Mouse (Mus musculus) lung, embryonic 14.5 days (tissue): Measurements from ENCODE around the gene Ceacam19. TPM values are rescaled to one million over a fixed set of nuclear protein-coding genes. Genes with fewer than 3 reads are reported as not detected.

Experiments
- ATAC-seq: fragments of 200-750 bp; cut with Nextera tagmentation; 2 replicates; pipeline ENCODE4 v1.8.0; 2017; ENCODE audit warnings: mild to moderate bottlenecking, moderate TSS enrichment, moderate library complexity; ENCODE audit not compliant: insufficient read depth
- DNase-seq: peaks from one replicate; pipeline ENCODE4 v3.0.0-alpha.2; 2015
- H3K27ac ChIP-seq: fragments of 300-500 bp; sonication (generic); 2 replicates; pipeline ENCODE4 v1.5.1; 2014; ENCODE audit warnings: low read depth, mild to moderate bottlenecking, moderate library complexity
- H3K27me3 ChIP-seq: fragments of 300-500 bp; sonication (generic); 2 replicates; pipeline ENCODE4 v1.6.1; 2014; ENCODE audit warnings: low read length, control low read depth; ENCODE audit not compliant: insufficient read depth
- H3K36me3 ChIP-seq: fragments of 300-500 bp; sonication (generic); 2 replicates; pipeline ENCODE4 v1.6.1; 2014; ENCODE audit warnings: control low read depth; ENCODE audit not compliant: insufficient read depth
- H3K4me1 ChIP-seq: fragments of 300-500 bp; sonication (generic); 2 replicates; pipeline ENCODE4 v1.6.1; 2014; ENCODE audit warnings: antibody characterized with exemption, control low read depth; ENCODE audit not compliant: insufficient read depth
- H3K4me2 ChIP-seq: fragments of 300-500 bp; sonication (generic); 2 replicates; pipeline ENCODE4 v1.6.1; 2014; ENCODE audit warnings: mild to moderate bottlenecking
- H3K4me3 ChIP-seq: fragments of 300-500 bp; sonication (generic); 2 replicates; pipeline ENCODE4 v1.5.1; 2014; ENCODE audit warnings: low read depth, low read length
- H3K9ac ChIP-seq: fragments of 300-500 bp; sonication (generic); 2 replicates; pipeline ENCODE4 v1.6.1; 2014
- H3K9me3 ChIP-seq: fragments of 300-500 bp; sonication (generic); 2 replicates; pipeline ENCODE4 v1.6.1; 2016; ENCODE audit warnings: low read depth, low read length, control low read depth
- CTCF ChIP-seq: IDR thresholded peaks from 2 replicates; pipeline ENCODE4 v1.5.1; 2016; ENCODE audit warnings: antibody characterized with exemption, low read depth
- WGBS: fragments of 180-500 bp; shearing (Covaris S2); extraction: QIAGEN DNeasy Blood & Tissue Kit; methylation state at CpG from one replicate; pipeline ENCODE4 v1.1.7; 2014; 5-methylcytosine and 5-hydroxymethylcytosine counted together
- polyA plus RNA-seq: library from polyadenylated mRNA; unstranded; fragments of >200 nt; fragmentation: Nextera tagmentation; extraction: Ambion mirVana; gene quantifications from 2 replicates; pipeline ENCODE4 v1.2.1, GENCODE M21; 2014

The Ceacam19 gene
- polyA plus RNA-seq, 1 experiment from 2014 or later: not detected

DNA sequence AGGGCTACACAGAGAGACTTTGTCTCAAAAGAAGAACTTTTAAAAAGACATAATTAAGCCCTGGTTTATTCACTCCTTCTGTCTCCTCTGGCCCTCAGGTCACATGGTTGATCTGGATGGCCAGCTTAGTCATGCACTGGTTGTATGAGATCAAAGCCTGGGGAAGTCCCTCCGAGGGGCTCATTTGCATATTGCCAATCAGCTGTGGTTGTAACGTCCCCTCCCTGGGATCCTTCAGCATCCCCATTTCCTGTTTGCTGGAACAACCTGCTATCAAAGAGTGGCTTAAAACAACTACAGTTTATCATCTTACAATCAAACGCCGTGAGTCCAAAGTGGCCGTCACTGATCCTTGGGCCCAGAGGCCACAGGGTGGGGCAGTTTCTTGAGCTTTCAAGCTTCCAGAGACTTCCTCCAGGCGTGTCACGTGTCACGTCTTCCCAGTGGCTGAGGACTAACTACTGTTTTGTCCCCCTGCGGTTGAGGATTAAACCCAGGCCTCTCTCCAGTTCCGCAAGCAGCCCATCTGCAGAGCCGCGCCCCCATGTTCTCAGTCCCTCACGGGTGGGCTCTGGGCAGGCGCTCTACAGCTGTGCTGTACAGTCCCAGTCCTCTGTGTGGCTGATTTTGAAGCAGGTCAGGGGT, 10.9 kb downstream of the Ceacam19 start:
- no peak for DNase-seq
- ATAC-seq: peak; percentile 36; the same call in 1 of the 2 replicates
- Histone ChIP-seq H3K27me3 (no peaks in the 10 kb centered on the region), H3K4me2 (no peak overlapping the region), H3K9ac (no peak overlapping the region), H3K27ac (no peak overlapping the region), H3K9me3 (no peaks in the 10 kb centered on the region), H3K4me3 (no peak overlapping the region), H3K4me1 (no peaks in the 10 kb centered on the region; the same call in 1 of the 2 replicates), H3K36me3 (no peaks in the 10 kb centered on the region)
- 42% methylated on average over 14 of the region's 14 CpGs for WGBS
- no peak for TF ChIP-seq CTCF

DNA sequence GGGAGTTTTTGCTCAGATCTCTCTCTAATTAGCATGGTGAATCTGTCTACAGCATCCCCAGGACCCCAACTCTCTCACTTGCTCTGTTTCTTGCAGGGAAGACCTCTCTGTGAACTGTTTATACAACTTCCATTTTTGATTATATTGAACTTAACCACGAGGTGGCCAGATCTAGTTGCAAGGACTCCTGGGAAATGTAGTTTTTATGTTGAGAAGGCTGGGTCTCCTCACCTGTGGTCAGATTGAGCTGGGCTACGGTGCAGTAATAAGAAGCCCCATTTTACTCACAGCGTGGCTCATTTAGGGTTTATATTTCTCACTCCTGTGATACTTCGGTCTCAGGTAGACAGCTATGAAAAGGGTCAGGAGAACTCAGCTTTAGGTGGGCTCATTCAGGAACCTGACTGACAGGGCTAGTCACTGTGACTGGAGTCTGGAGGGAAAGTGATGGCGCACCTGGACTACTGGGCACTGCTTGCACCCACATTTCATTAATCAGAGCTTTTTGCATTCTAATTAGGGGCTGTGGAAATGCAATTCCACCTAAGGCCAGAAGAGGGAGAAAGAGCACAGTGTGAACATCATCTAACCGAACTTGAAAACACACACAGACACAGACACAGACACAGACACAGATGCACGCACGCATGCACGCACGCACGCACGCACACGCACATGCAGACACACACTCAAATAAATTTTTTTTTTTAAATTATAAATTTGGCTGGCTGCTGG, 11.7 kb downstream of the Ceacam19 start:
- no peak overlapping the region for H3K4me2 ChIP-seq
- peak; percentile 84 for TF ChIP-seq CTCF
- ATAC-seq (peak; percentile 49; the same call in 1 of the 2 replicates), DNase-seq (peak; percentile 74)
- no peaks in the 10 kb centered on the region for H3K9me3 ChIP-seq
- H3K36me3 ChIP-seq: no peaks in the 10 kb centered on the region
- no peaks in the 10 kb centered on the region; the same call in 1 of the 2 replicates for H3K4me1 ChIP-seq
- no peak overlapping the region for H3K9ac ChIP-seq
- 44% methylated on average over 13 of the region's 13 CpGs for WGBS
- H3K27ac ChIP-seq: no peak overlapping the region
- no peaks in the 10 kb centered on the region for H3K27me3 ChIP-seq
- H3K4me3 ChIP-seq: no peak overlapping the region

DNA sequence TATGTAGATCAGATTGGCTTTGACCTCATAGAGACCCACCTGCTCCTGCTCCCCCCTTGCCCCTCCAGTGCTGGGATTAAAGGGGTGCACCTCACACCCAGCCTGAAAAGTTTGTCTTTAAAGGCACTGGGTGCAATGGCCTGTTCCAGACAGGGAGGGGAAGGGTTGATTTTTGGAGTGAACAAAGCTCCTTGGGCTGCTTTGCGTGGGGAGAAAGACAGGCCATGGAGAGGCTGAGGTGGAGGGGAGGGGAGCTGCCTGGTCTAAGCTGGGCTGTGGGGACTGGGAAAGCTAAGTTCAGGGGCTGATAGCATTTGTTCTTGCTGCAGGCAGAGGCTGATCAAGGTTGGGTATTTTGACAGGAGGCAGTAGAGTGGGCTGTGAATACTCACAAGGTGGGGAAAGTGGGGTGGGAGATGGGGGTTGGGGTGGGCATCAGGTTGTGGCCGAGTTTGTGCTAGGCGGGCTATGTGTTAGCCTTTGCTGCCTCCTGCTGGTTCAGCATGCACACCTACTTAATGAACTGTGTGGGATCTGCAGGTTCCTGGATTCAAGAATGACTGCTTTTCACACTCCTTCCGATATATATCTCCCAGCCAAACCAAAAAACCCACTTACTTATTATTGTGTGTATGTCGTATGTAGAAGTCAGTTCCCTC, 15.7 kb downstream of the Ceacam19 start:
- no peaks in the 10 kb centered on the region for H3K36me3 ChIP-seq
- DNase-seq (peak; percentile 63), ATAC-seq (no peak)
- WGBS: 40% methylated on average over 5 of the region's 5 CpGs
- no peak overlapping the region for H3K9ac ChIP-seq
- H3K27ac ChIP-seq: no peak overlapping the region
- H3K4me1 ChIP-seq: no peaks in the 10 kb centered on the region; the same call in 1 of the 2 replicates
- TF ChIP-seq CTCF: peak; percentile 66
- H3K4me3 ChIP-seq: no peak overlapping the region
- H3K9me3 ChIP-seq: no peaks in the 10 kb centered on the region
- no peaks in the 10 kb centered on the region for H3K27me3 ChIP-seq
- H3K4me2 ChIP-seq: no peak overlapping the region

DNA sequence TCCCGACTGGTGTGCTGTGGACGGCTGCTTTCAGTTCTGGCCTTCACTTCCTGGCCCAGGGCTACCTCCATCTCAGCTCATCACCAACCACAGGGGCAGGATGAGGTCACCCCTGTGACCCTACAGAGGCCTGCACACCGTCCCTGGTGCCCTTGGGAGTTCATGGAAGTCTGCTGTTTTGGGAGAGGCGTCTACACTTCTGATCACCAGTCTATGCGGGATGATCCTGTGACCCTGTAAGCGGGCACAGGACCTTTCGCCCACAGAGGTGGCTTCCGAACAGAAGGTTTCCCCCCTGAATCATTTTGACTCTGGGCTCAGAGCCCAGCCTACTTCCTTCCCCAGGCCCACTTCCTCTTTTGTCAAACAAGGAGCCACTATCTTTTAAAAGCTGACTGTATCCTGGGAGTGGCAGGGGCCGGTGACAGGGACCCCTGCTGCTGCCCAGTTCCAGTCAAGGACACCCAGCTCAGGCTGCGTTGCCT, 16.6 kb downstream of the Ceacam19 start:
- no peaks in the 10 kb centered on the region for H3K36me3 ChIP-seq
- ATAC-seq: no peak
- no peak overlapping the region for H3K9ac ChIP-seq
- no peak overlapping the region for H3K4me2 ChIP-seq
- H3K27me3 ChIP-seq: no peaks in the 10 kb centered on the region
- no peaks in the 10 kb centered on the region for H3K4me1 ChIP-seq
- DNase-seq: peak; percentile 28
- 55% methylated on average over 10 of the region's 10 CpGs for WGBS
- no peak overlapping the region for H3K4me3 ChIP-seq
- H3K27ac ChIP-seq: no peak overlapping the region
- no peaks in the 10 kb centered on the region for H3K9me3 ChIP-seq
- no peak for TF ChIP-seq CTCF

DNA sequence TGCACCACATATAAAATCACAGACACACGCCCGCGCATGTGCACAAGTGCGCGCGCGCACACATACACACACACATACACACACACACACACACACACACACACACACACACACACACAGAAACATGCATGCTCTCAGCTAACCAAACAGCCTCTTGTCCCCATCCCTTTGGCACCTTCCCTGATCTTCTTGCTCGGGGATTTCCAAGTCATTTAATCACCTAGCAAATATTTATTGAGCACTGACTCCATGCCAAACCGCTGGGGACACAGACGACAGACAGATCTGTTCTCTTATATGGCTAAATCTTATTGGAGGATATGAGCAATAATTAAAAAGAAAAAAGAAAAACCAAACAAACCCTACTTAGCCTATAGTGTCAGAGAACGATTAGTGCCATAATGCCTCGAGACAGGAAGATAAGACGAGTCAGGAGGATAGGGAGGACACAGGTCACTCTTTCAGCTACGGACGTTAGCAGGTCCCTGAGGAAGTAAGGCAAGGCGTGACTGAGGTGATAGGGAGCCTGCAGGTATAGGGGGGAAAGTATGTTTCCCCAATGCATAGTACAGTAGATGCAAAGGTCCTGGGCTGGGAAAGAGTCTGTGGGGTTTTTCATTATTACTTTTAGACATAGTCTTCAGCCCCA, 19.9 kb downstream of the Ceacam19 start:
- no peak for TF ChIP-seq CTCF
- Histone ChIP-seq H3K4me2 (no peak overlapping the region), H3K27me3 (no peaks in the 10 kb centered on the region), H3K36me3 (no peaks in the 10 kb centered on the region), H3K4me3 (no peak overlapping the region), H3K27ac (no peak overlapping the region), H3K9me3 (no peaks in the 10 kb centered on the region), H3K9ac (no peak overlapping the region), H3K4me1 (no peaks in the 10 kb centered on the region)
- WGBS: 67% methylated on average over 16 of the region's 16 CpGs
- DNase-seq (no peak), ATAC-seq (no peak)

DNA sequence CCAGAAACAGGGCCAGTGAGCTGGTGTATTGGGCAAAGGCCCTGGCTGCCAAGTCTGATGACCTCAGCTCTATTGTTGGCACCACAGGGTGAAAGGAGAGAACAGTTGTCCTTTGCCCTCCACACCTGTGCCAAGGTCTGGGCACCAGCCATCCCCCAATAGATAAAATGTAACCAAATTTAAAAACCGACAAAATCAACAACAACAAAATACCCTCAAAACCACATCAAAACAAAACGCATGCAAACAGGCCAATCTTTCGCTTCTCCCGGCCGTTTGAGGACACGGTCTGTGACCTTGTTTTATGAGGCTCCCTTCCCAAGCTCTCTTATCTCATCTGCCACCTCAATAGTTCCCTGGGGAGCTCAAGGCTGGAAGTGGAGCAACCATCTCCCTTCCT, 21.3 kb downstream of the Ceacam19 start:
- H3K4me1 ChIP-seq: no peaks in the 10 kb centered on the region
- H3K9ac ChIP-seq: no peak overlapping the region
- no peak overlapping the region for H3K4me2 ChIP-seq
- TF ChIP-seq CTCF: no peak
- H3K36me3 ChIP-seq: no peaks in the 10 kb centered on the region
- DNase-seq: no peak
- H3K4me3 ChIP-seq: no peak overlapping the region
- H3K9me3 ChIP-seq: no peaks in the 10 kb centered on the region
- 84% methylated on average over 6 of the region's 6 CpGs for WGBS
- no peak for ATAC-seq
- no peaks in the 10 kb centered on the region for H3K27me3 ChIP-seq
- no peak overlapping the region for H3K27ac ChIP-seq
